Mouse (Mus musculus) large intestine, adult 2 months (tissue): ENCODE measurements around the gene Ank3. TPM values are rescaled to one million over a fixed set of nuclear protein-coding genes. Genes with fewer than 3 reads are reported as not detected.

ENCODE experiments used
- DNase-seq: peaks from one replicate; pipeline ENCODE4 v3.0.0-alpha.2; 2012; ENCODE audit warnings: low read depth, low spot score
- WGBS: fragments of 180-500 bp; shearing (Covaris S2); methylation state at CpG from one replicate; pipeline ENCODE4 v1.1.7; 2018; 5-methylcytosine and 5-hydroxymethylcytosine counted together
- polyA plus RNA-seq: library from polyadenylated mRNA; depleted of rRNA; stranded (reverse); fragments of >200 nt; gene quantifications from 2 replicates; pipeline ENCODE4 v1.2.3, GENCODE M21; 2012

Gene Ank3
- polyA plus RNA-seq, 1 experiment: 5.1 TPM

DNA sequence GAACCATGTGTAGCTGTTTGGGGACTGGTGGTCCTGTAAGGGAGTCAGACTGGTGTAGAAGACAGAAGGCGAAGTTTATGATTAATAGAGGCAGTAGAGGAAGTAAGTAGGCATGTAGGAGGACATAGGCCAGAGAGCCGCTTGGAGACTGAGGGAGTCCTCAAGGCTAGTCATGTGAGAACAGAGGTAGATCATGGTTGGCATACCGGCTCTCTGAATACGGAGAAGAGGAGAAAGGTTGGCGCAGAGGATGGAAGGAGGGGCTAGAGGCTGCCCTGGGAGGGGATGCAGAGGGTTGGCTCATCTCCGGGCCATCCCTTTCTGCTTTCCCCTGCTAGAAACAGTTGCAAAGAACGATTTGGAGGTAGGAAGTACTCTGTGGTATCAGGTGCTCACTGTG is 328.2 kb downstream of the Ank3 start:
- no peak for DNase-seq
- WGBS: 91% methylated on average over 7 of the region's 7 CpGs

DNA sequence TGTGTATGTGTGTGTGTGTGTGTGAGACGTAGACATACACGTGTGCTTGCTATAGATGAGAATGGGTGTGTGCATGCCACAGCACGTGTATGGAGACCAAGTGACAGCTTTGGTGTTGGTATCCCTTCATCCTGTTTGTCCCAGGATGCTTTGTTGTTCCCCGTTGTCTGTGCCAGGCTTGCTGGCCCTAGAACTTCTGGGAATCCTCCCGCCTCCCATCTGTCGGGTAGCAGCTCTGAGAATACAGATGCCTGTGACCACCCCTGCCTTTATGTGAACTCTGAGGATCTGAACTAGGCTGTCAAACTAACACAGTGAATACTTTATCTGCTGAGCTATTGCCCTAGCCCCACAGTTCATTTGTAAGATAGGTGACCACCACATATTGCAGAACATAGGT is 330.3 kb downstream of the Ank3 start:
- whole genome bisulfite sequencing: 88% methylated on average over 6 of the region's 6 CpGs
- no peak for DNase-seq

DNA sequence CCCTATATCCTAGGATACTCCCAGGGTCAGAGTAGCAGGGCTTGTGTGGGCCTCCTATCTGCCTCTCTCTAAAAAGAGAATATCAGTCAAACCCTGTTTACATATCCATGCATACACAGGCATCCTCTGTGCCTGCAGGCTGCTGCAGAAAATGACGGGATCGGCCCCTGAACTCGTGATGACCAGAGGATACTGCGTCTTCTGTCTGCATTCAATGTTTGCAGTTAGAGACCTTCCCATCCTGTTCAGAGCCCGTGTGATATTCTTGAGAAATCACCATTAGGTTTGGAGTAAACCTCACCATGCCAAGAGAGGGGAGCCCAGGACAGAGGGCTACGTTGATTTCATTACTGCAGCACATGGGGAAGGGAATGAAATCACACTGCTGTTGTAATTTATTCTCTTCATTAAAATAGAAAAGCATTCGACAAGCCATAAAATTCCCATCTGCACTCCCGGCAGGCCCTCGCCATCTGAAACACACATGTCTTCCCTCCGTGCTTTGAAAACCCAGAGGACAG is 331.8 kb downstream of the Ank3 start:
- DNase-seq: no peak
- 60% methylated on average over 10 of the region's 10 CpGs for WGBS

DNA sequence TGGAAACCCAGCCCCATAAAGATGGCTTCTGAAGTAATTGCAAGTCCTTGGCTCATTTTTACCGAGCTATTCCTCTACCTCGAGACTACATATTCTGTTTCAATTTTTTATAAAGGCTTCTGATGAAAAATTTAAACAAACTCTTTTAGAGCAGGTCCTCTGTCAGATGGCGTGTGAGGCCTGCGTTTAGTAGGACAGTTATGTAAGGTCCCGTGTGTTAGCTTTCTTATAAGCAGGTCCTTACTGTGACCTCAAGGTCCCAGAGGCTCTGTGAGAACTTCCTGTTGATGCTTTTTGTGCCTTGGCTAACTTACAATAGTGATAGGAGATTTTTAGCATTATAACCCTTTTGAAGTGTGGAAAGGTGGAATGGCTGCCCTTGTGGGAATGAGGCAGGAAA is 332.8 kb downstream of the Ank3 start:
- DNase-seq: no peak
- 71% methylated on average over 5 of the region's 5 CpGs for WGBS

DNA sequence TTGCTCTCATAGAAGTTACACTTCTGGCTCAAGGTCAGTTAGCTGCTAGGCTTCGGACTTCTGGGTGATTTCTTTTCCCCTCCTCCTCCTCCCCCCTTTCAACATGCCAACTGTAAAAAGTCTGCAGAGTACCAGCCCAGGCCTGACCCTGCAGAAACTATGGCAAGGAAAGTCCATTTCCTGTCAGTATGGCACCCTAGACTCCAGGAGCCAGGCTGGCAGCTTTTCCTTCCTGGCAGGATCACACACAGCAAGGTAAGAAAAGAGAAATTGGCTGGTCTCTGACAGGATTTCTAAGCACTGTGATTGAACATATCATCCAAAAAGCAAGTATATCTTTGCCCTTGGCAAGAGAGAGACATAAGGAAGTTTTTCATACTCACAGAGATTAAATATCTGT is 333.3 kb downstream of the Ank3 start:
- no peak for DNase-seq
- WGBS: 63% methylated on average over 1 of the region's 1 CpGs

DNA sequence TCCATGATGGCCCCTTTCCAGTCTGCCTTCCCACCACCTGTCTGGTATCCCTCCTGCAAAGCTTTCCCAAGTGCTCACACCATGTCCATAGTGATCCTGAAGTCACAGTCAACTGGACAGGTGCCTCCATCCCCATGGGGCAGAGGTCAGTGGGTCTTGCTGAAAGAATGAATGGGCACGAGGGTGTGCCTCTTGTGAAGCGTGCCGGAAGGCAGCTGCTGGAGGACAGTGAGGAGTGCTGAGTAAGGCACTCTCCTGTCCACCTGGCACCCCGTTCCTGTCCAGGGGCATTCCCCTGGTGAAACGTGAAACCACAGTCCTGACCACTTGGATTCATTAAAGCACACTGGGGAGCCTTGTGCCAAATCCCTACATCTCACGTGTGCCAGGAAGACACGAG is 337.7 kb downstream of the Ank3 start:
- no peak for DNase-seq
- WGBS: 64% methylated on average over 7 of the region's 7 CpGs

DNA sequence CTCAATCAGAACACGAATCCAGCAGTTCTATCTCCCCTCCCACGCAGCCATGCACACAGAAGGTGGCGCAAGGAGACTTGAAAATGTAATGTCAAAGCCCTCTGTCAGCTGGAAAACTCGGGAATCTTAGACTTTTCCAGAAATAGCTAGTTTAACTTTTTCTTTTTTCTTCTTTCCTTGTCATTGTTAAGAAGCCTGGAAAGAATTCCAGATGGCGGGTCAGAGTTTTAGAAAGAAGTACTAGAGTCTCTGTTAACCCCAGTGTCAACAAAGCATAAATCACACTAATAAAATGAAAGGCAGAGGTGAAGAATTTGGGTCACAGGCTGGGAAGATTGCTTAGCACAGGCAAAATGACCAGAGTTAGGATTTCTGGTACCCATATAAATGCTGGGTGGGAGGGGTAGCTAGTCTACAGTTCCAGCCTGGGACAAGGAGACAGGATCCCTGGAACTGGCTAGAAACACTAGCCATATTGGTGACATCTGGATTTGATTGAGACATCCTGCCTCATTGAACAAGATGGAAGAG is 340.2 kb downstream of the Ank3 start:
- DNase-seq: no peak
- WGBS: 47% methylated on average over 5 of the region's 5 CpGs

DNA sequence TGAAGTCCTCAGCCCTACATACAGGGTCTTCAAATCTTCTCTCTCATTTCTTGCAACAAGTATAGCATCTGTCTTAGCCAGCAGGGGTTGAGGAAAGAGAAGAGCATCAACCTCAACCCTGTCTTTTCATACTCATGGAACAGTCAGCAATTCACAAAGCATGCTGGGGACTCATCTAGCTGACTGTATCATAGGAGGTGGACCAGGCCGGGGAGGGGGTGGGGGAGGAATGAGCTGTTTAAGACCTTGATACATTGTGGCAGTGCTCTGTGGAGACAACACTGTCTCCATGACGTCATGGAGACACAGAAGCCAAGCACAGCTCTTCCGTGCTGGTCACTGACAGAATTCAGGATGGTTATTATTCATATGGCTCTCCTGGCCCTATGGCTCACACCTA is 344.0 kb downstream of the Ank3 start:
- DNase-seq: no peak
- 69% methylated on average over 3 of the region's 3 CpGs for WGBS

DNA sequence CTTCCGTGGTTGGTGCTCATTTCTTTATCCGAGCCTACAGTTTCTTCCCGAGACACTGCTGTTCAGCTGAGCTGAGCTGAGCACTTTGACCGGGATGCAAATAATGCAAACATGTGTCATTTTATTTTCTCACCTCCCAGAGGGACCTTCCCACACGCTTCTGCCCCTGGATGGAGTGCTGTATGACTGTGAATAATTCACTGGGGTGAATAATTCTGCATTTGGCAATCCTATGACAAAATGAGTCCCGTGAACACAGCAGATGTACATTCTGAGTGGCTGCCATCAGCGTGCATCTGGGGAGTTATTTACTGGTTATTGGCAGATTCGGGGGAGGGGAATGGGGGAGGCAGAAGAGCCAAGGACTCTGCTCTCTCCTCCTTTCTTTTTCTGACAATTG is 345.6 kb downstream of the Ank3 start:
- whole genome bisulfite sequencing: 36% methylated on average over 8 of the region's 8 CpGs
- no peak for DNase-seq

DNA sequence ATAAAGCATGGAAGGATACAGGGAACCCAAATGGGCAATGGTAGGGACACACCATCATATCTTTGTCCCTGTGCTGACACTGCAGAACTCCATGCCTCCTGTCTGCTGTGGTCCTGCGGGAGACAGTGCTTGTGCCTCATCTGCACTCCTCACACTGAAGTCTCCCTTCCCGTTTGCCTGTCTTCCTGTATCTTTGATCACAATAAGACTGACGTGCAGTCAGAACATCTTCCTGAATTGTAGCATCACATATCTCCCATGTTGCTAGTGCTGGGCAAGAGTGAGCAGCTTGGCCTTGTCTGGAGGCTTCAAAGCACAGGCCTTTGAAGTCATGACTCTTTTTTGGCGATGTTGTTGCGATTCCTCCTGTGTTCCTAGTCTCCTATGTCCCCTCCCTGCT is 346.3 kb downstream of the Ank3 start:
- DNase-seq: no peak
- 84% methylated on average over 5 of the region's 5 CpGs for WGBS

DNA sequence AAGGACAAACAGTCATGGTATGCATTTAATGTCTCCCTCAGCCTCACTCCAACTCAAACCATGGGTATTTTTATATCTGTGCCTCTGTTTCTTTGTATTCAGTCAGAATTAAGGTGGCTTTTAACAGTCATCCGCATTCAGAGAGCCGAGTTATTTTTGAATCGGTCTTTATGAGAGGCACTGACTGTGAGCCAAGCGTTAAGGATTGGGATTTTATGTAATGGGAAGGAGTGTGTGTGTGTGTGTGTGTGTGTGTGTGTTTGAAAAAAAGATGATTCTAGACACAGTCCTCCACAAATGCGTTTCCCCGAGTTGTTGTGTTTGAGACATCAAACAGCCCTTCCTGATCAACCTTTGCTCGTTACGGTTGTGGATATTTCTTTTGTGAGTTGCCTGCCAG is 347.7 kb downstream of the Ank3 start:
- no peak for DNase-seq
- WGBS: 58% methylated on average over 8 of the region's 8 CpGs

DNA sequence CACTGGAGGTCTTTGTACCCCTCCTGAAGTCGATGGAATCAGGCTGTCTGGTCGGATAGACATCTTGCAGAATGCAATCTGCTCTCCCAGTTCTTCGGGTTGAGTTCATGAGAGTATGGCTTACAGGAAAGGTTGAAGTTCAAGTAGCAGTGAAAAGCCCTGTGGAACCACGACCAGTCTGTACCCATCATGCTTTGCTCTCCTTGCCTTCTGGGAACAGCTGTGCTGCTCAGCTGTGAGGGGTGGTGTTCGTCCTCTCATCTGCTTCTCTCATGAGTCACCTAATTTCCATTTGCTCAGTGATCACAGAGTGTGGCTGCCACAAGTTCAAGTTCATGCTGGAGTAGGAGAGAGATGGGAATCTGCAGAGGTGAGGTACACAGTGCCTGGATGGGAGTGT is 348.2 kb downstream of the Ank3 start:
- WGBS: 39% methylated on average over 5 of the region's 5 CpGs
- DNase-seq: no peak

DNA sequence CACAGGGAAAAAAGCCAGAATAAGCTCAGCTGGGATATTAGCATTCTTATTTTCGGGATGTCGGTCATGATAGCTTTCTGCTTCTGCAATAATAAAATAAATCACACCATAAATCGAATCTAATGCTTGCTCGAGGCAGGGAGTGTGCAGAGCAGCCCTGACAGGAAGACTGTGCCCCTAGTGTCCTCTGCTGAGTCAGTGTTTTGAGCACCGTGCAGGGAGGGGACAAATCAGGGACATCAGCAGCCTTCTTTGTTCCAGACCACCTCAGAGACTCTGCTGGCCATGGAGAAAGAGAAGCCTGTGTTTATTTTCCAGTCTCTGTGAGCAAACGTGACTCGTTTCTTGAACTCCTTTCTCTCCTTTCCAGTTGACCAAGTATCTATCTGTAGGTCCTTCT is 352.8 kb downstream of the Ank3 start:
- DNase-seq: no peak
- WGBS: 29% methylated on average over 7 of the region's 7 CpGs

DNA sequence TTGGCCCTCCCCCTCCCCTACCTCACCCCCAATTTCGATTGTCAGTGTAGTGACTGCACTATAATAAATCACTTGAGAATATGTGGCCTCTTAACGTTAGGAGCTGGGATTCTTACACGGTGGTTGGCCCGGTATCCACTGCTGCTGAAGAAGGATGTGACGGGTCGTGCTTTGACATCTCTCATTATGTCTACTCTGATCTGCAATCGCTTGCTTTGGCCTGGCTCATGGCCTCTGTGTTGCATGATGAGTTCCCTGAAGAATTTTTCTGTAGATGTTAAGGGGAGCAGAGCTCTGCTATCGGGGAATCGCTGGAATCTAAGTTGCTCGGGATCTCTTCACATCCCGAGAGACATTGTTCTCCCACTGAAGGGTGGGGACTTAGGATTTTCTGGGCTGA is 354.9 kb downstream of the Ank3 start:
- WGBS: 72% methylated on average over 11 of the region's 11 CpGs
- DNase-seq: no peak

DNA sequence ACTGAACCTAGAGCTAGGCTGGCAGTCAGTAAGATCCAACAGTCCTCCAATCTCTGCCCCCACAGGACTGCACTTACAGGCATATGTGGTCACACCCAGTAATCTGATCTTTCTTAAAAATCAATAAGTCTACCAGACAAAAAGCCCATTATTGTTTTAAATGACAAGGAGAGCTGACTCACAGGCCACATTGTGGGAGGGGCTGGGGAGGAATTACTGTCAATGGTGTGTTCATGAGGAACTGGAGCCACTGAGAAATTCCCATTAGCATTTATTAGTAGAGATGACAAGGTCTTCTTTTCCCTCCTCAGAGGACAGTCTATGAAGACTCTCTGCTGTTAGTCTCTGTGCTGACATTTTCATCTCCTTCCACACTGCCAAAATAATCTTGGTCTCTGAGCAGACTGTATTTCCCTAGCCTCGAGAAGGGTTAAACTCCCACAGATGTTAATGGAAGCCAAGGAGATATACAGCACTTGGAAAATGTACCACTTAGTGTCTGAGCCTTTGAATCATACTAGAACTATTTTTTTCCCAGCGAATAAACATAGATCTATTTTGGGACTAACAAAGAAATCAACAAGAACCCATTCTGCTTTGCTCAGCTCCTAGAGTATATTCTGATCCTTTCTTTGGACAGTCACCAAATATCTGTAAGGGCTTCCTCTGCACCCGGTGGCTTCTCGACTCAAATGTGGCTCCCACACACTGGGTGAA is 358.5 kb downstream of the Ank3 start:
- DNase-seq: no peak
- WGBS: 67% methylated on average over 4 of the region's 4 CpGs

DNA sequence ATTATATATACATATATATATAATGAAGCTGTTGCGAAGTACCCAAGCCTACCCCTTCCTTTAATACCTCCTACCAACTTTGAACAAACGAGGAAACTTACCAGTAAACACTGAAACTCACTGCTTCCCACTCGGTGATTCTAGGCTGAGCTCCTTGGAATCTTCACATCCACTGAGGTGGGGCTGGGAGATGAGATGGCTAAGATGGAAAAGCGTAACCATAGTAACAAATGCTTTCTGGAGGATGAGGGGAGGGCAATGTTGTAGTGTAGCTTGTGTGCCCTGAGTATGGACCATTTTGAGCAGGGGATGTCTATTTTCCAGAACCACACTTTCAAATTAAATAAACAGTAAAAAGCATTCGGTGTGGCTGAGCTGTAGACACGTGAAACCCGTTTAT is 364.4 kb downstream of the Ank3 start:
- DNase-seq: no peak
- WGBS: 37% methylated on average over 7 of the region's 7 CpGs

DNA sequence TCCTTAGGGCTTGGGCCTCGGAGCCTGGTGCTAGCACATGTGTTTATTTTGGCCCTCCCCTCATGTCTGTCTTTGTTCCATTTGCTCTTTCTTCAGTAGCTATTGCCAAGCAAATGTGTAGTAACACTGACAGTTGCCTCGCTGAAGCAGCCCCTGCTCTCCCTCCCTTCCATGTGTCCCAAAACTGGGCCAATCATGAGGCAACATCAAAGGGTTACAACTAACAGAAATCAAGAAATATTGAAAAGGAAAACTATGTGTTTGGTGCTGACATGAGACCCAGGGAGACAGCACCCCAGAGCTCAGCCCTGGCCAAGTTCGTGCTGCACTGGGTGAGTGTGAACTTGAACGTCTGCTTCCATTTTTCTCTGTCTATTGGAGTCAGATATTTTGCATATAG is 365.8 kb downstream of the Ank3 start:
- no peak for DNase-seq
- WGBS: 71% methylated on average over 4 of the region's 4 CpGs

DNA sequence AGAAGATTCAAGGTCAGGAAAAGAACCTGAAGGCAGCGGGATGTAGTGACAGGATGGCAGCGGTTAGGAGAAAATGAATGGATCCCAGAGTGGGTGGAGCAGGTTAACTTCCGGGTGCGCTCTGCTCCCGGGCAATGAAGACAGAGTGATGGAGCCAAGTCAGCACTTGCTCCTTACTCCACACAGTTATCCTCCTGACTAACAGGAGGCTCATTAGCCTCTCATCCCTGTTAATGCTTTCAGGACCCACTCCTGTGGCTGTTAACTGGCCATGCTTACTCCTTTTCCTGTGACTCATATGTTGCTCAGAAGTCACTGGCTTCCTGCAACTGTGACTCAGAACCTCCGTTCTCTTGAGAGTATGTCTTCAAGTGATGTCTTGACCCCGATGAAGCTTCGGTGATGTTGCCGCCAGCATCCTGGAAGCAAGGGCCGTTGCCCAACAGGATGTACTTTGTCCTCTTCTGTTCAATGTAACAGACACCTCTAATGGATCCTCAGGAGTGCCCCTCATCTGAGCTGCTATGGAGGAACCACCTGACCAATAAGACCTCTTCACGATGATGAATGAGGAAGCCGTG is 378.6 kb downstream of the Ank3 start:
- DNase-seq: no peak
- WGBS: 69% methylated on average over 12 of the region's 12 CpGs

DNA sequence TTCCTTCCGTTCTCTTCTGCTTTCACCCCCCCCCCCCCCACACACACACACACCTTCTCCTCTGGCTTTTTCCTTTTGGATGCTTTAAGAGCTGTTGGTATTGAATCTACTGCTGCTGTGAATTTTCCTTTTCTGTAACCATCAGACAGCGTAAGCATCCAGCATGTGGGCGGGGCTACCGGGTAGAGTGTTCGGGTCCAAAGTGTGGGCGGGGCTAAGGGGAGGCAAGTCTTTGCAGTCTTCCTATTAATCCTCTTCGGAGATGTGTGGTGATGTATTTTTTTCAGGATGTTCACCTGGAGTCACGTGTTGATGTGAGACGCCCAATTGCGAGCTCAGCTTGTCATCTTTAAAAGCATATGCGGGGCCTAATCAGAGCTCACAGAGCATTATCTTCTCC is 379.2 kb downstream of the Ank3 start:
- no peak for DNase-seq
- 83% methylated on average over 11 of the region's 11 CpGs for WGBS

DNA sequence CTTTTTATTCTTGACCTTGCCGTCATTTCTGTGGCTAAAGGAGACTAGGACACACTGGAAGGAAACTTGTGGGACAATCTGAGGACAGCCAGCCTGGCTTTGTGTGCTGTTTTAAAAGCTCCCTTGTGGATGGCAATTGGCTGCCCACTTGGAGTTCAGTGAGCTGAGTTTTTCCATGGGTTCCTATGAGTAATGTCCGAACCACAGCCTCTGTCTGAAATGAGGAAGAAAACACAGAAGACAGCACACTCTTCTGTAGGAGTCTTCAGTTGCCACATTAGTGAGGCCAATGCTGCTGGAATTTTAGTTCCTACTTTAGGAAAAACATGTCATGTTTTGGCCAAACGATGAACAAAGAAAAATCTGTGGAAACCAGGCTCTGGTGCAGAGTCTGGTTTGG is 380.7 kb downstream of the Ank3 start:
- DNase-seq: no peak
- 74% methylated on average over 3 of the region's 3 CpGs for WGBS

DNA sequence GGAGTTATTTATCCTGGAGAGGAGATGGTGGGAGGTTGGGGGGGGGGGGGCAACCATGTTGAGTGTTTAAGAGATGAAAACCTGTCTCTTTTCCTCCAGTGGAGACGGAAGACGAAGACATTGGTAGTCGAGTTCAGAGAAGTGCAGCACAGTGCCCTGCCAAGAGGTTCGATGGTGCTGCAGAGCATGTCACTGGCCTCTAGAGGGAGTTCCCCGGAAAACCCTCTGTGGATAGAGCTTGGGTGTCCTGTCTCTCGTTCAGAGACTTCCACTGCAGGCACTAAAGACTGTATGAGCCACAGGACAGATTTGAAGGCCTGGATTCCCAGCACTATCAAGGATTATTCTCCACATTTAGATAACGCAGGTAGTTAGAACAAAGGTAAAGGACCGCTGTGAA is 382.9 kb downstream of the Ank3 start:
- DNase-seq: peak; percentile 7
- WGBS: 22% methylated on average over 8 of the region's 8 CpGs
